Mouse (Mus musculus): ENCODE measurements around the gene St6galnac4. TPM values are rescaled to one million over a fixed set of nuclear protein-coding genes. Genes with fewer than 3 reads are reported as not detected.

The St6galnac4 gene
- total RNA-seq, 2 experiments from 2014 or later: 40.6 TPM

DNA sequence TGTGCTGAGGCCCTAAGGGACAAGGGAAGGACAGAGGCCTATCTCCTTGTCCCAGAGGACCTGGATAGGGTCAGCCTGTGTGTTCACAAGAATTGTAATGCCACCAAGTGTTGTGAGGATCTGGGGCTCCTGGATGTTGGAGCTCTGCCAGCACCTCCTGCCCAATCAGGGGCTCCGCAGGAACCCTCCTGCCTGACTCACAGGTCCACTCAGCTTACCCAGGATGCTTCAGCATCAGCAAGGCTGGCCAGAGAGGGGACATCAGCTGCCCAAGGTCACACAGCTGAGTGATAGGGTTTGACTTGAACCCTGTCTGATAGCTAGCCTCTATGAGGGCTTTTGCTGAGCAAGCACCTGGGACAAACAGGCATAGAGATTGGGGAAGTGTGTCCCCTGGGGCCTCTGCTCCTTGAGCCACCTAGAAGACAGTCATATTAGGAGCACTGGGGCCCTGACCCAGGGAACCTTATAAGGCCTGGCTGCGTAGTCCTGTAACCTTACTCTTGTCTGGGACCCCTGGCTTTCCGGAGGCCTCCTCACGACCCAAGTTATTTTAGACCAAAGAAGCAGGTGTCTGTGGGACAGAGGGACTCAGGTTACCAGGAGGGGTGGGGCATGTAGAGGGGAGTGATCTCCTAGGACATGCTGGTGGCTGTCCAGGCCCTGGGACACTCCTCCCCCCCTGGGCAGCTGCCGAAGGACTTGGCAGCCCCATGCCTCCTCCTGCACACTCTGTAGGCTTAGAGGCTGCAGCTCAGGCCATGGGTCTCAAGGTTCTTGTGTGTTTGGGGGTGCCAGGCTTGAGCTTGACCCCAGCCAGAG lies 39.2 kb downstream of the St6galnac4 start:
- peak; percentile 69 to 70 for DNase-seq (ENCODE audit: low spot score in 2 of 2)

DNA sequence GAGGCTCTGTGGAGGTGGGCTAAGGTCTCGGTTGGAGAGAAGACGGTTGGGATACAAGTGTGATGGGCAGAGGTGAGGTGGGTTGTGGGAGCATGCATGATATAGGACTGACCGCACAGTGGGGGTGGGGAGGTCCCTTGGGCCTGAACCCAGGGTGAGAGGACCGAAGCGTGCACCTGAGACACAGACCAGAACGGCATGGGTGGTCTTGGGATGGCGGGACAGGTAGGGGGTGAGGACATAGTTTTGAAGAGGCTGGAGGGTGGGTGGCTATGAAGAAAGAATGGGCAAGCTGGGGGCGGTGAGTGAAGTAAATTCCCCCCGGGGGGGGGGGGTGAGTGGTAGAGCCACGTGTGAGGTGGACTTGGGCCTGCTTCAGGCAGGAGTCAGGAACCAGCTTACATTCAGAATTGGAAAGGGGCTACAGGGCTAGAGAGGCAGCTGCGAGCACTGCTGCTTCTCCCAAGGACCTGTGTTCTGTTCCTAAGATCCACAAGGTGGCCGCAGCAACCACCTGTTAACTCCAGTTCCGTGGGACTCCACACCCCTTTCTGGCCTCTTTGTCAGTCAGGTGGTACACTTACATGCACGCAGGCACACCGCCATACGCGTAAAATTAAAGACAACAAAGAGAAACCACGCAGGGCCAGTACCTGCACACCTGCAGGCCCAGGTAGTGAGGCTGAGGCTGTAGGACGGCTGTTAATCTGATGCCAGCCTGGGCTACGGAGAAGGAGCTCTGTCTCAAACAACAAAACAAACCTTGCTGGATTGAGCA lies 40.6 kb downstream of the St6galnac4 start:
- DNase-seq (ENCODE audit: low spot score in 2 of 2): no peak

DNA sequence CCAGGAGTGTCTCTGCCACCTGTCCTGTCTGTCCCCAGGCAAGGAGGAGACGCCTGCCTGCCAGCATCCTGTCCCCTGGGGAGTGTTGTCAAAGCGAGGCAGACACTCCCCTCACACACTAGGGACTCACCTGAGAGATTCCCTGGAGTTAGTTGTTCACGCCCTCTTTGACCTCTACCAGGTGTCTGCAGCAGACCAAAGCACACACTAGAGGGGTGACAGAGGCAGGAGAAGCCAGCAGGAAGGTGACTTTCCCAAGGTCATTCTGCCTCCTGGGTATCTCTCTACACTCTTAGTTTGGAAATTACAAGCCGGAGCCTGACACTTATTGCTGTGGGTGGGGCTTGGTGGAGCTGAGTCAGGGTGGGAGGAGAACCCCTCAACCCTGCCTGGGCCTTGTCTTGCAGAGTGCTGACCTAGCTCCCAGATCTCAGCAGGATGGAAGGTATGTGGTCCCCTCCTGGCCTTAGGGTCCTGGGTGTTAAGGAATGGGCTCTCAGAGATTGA lies 41.2 kb downstream of the St6galnac4 start:
- DNase-seq (ENCODE audit: low spot score in 2 of 2): no peak

DNA sequence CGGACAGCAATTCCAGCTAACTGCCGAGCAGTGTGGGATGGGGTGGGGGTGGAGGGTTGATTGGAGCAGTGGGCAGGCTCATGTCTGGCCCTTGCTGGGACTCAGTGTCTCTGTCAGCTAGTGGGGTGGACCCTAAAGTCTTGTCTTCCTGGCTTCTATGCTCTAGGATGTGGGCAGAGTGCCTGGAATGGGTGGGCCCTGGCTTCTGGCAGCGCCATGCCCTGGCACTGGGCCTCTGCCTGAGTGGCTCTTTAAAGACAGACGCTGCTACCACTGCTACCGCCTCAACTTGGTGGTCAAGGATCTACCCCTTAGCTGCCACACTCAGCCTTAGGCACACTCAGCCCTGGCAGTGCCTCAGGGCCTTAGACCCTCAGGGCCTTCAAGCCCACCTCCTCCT lies 41.8 kb downstream of the St6galnac4 start:
- peak; percentile 56 to 72 for DNase-seq (ENCODE audit: low spot score in 2 of 2)

DNA sequence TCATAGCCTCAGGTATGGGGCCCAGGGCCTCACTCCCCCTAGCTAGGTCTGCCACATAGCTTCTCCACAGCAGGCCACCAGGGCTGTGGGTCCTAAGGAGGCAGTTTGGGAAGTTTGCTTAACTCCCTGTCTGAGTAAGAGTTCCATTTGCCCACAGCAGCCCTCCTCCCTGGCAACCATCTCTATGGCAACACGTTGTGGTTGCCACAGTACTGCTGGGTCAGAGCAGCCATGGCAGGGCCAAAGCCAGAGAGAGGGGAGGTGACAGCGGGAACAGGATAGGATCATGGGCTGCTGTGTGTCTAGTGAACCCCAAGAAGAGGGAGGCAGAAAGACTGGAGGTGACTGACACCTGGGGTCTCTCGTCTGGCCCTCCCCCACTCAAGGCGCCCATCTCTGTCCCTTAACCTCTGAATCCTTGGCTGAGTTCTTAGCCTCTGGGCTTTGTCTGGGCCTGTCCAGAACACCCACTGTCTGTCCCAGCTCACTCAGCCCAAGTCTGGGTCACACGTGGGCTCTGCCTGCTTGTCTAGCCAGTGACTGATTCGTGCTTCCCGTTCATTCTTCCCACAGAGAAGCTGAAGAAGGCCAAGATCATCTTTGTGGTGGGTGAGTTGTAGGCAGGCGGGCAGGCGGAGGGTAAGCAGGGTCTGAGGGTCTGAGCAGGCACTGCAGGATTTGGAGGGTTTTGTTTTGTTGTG lies 42.5 kb downstream of the St6galnac4 start:
- peak in 1 of 2 experiments; percentile 47 for DNase-seq (ENCODE audit: low spot score in 2 of 2)

DNA sequence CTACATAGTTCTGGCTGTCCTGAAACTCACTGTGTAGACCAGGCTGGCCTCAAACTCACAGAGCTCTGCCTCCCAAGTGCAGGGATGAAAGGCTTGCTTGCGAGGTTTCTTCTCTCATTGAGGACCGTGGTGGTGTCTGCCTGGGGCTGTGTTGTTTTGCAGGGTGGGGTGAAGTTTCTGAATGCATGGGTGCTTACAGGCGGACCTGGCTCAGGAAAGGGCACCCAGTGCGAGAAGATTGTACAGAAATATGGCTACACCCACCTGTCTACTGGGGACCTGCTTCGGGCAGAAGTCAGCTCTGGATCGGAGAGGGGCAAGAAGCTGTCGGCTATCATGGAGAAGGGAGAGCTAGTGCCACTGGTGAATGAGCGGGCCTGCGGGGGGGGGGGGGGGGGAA lies 43.1 kb downstream of the St6galnac4 start:
- no peak for DNase-seq (ENCODE audit: low spot score in 2 of 2)

DNA sequence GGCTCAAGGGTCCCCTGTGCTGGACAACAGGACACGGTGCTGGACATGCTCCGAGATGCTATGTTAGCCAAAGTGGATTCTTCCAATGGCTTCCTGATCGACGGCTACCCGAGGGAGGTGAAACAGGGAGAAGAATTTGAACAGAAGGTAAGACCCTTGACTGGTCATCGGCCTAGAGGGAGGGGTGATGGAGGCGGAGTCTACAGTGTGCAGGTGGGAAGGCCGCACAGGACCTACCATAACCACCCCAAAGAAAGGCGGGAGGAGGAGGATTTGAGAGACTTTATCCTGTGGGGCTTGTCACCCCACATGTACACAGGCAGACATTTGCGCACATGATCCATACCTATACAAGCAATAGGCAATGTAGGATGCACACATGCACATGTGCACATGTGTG lies 44.2 kb downstream of the St6galnac4 start:
- no peak for DNase-seq (ENCODE audit: low spot score in 2 of 2)

DNA sequence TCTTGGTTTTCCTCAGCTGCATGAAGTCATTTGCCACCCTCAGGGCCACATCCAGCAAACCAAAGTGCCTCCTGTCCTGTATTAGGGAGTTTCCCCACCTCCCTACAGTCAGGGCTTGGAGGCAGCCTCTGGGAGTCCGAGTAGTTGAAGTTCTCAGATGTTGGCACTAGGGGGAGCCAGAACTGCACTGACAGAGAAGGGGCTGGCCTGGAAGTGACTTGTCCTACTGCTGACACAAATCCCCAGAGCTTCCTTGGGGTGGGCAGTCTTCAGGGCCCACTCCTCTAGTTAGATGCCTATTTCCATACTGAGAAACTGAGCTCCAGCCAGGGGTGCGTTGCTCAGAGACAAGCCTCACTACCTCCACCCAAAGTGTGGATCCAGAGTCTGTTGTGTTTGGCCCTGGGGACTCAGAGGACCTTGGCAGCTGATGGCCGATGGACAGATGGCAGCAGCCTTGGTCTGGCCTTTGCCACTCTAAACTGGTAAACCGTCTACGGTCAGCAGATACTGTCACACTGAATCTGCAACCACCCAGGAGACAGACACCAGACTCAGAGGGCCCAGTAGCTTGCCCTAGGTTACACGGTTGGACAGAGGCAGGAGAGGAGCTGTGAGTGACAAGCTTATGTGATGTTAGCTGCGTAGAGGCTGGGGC lies 45.0 kb downstream of the St6galnac4 start:
- DNase-seq (ENCODE audit: low spot score in 2 of 2): peak; percentile 81 to 84

DNA sequence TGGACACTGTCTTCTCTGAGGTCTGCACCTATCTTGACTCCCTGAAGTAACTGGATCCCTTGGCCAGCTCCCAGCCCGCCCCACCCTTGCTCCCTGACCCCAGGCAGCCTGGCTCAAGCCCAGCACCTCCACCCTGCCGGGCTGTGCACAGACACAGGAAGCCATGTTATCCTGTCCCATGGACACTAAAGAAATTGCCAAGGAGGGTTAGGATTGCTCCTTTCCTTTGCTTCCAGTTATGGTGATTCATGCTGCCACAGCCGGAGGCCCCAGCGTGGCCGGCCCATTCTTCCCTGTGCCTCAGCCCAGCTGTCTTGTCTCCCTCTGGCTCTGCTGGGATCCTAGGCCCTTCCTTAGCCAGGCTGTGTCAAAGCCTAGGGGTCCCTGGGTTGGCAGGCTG lies 46.8 kb downstream of the St6galnac4 start:
- no peak for DNase-seq (ENCODE audit: low spot score in 2 of 2)

DNA sequence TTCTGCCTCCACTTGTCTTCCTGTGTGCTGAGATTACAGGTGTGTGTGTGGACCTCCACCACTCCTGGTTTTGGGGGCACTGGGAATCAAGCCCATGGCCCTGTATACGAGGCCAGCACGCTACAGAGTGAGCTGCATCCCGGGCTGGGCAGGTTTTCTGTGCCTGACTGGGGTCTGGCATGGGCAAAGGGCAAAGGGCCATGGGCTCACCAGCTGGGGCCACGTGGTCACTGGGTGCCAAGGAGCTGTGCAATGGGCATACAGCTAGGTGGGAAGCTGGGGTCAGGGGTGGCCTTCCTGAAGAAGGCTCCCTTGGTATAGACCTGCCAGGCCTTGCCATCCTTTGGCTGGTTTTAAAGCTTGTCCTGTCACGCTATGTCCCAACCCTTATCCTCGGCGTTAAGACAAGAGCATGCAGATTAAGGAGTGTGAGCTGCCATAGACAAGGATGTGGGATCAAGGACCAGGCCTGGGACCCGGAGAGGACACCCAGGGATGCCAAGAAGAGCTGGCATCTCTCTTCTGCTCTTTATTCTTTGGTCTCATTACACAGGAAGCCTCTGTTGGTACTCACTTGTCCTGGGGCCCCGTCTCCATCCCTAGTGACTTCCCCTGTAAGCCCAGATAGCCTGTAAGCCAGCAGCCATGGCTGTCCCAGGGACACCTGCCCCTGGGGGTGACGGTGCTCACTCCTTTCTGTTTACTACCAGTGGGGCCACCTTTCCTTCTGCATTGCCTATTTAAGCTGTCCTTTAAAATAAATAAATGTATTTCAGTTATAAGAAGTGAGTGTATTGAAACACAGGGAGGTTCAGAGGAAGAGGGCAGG lies 47.6 kb downstream of the St6galnac4 start:
- DNase-seq (ENCODE audit: low spot score in 2 of 2): no peak

DNA sequence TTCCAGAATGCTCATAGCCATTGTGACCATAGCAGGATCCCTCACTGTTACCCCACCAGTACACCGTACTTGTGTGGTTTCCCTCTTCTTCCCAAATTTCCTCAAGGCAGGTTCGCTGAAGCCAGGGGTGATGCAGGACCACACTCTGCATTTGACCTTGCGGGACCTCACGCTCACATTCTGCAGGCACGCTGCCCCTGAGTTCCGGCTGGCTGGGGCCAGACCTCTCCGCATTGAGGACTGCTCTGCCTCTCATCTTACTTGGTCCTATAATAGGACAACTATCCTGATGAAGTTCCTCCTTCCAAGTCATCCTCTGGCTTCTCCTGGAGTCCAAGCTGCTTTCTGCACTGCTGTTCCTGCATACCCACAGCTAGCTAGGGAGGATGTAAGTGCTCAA lies 49.7 kb downstream of the St6galnac4 start:
- DNase-seq (ENCODE audit: low spot score in 2 of 2): no peak

DNA sequence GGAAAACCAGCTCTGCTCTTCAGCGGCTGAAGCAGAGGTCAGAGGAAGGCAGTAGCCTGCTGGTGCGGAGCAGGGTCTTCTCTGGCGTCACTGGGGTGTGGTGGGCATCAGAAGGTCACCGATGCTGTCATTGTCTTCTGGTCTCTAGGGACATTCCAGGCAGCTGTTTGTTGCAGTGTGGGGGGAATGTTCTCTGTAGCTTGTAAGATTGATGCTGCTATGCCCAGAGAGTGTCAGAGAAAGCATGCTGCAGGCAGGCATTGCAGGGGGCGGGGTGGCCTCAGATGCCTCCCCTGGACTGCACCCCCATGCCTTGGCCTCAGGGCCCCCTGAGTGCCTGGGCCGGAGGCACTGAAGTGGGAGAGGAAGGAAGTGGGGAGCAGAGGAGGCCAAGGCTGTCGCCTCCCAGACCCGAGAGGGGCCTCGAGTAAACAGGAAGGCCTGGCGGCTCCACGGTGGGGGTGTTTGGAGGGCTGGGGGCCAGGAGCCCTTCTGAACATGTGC lies 50.9 kb downstream of the St6galnac4 start:
- DNase-seq (ENCODE audit: low spot score in 2 of 2): no peak

DNA sequence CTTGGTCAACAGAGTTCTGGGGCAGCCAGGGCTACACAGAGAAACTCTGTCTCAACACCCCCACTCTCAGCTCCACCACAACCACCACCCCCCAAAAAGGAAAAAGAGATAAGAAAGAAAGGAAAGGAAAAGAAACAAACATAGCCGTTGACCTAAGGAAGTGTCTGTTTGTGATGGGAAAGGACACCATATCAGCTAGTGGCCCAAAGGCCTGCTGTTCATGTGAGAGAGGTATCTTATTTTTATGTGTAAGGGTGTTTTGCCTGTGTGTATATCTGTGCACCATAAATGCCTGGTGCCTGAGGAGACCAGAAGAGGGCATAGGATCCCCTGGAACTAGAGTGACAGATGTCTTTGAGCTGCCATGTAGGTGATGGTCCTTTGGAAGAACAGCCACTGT lies 52.7 kb downstream of the St6galnac4 start:
- DNase-seq (ENCODE audit: low spot score in 2 of 2): no peak

DNA sequence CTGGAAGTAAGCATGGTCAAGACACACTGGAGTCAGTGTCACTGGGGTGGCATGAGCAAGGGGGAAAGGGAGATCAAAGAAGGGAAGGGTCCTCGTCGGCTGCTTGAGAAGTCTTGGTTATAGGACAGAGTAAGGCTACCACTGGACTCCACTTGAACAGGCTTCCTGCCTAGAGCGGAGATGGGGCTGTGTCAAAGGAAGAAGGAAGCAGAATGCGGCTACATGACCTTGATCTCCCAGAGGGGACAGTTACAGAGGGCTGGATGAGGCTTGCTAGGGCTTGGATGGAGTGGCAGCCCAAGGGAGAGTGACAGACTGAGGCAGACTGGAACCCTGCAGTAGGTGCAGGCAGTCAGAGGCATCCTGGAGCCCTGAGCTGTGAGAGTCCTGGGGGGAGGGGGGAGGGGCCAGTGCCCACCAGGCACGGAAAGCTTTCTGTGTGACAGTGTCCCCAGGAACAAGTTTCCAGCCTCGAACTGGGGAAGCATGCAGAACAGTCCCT lies 53.7 kb downstream of the St6galnac4 start:
- DNase-seq (ENCODE audit: low spot score in 2 of 2): no peak

DNA sequence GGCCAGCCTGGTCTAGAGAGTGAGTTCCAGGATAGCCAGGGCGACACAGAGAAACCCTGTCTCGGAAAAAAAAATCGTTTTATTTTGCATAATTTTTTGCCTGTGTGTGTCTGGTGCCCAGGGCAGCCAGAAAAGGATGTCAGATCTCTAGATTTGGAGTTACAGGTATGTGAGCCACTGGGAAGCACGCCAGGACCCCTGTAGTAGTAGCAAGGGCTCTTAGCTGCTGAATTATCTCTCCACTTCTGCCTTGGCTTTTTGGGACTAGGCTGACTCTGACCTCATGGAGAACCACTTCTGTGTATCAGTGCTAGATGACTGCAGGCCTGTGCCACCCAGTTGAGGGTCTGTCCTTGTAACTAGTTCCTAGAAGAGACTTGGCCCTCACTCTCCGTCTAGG lies 54.9 kb downstream of the St6galnac4 start:
- DNase-seq (ENCODE audit: low spot score in 2 of 2): no peak

DNA sequence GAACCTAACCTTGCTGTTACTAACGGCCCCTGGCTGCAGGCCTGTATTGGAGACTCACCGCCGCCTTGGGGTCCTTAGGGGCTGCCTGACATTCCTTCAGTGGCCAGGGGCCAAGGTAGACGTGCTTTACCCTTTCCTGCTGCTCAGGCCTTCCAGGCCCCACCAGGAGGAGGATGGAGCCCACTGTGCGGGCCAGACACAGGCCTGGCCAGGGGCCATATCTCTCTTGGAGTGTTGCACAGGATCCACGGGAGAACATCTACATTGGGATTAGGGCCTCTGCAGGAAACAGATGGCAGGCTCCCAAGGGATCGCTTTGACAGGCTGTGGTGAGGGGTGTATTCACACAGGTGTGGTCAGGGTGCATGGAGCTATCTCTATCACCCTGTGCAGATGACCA lies 55.9 kb downstream of the St6galnac4 start:
- no peak for DNase-seq (ENCODE audit: low spot score in 2 of 2)

DNA sequence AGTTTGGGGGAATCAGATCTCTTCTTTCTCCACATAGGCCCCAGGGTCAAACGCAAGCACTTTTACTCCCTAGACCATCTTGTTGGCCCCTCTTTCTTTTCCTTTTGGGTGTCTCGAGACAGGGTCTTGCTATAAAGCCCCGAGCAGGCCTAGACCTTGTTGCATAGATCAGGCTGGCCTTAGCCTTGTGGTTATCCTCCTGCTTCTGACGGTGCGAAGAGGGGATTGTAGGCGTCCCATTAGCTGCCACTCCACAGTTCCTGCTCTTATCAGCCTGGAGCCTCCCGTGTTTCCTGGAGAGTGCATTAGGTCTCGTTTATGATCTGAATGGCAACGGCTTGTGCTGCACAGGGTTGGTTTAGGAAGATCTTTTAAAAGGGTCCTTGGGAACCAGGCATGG lies 57.2 kb downstream of the St6galnac4 start:
- DNase-seq (ENCODE audit: low spot score in 2 of 2): no peak

DNA sequence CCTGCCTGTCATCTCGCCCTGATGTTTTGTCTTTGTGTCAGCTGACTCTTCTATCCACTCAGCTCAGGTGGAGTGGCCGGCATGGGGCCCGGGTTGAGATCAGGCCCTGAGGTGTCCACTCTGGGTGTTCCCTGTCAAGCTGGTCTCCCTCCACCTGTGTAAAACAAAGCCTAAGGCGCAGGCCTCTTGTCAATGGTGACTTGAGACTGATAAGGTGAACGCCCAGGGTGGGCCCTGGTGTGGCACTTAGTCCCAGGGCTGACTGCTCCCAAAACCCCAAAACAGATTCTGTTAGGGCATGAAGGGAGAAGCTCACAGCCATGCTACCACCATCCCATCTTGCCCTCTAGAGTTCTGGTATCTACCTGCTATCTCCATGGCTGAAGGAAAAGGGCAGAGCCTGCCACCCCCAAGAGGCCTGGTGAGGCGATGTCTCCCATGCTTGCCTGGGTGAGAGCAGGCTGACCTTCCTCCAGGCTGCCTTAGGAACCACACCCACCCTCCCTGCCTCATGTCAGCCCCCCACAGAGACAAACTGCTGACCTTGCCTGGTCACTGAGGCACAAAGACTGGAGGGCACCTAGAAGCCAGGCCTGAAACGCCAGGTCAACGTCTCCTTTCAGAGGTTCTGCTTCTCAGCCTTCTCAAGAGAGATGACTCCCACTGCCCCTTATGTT lies 58.0 kb downstream of the St6galnac4 start:
- no peak for DNase-seq (ENCODE audit: low spot score in 2 of 2)

DNA sequence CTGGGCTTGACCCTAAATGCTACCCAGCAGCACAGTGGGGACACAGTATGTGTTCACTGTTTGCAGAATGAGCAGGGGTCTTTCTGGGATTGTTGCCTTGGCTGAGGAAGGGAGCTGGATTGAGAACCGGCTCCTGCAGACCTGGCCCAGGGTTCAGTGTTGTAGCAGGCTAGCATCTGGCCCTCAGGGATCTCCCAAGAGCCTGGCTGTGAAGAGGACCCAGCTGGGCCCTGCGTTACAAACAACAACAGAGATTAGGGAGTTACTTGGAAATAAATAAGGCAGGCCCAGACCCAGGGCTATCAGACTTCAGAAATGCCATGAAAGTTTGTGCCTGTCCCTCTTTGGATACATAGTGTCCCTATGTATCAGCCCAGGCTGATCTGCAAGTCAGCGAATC lies 58.8 kb downstream of the St6galnac4 start:
- no peak for DNase-seq (ENCODE audit: low spot score in 2 of 2)
